Mouse (Mus musculus): ENCODE results near the gene Arl5b. TPM values are rescaled to one million over a fixed set of nuclear protein-coding genes. Genes with fewer than 3 reads are reported as not detected.
A peak's percentile ranks its signal among the peaks of the same experiment; 100 is the strongest.

The Arl5b gene
- polyA plus RNA-seq, 1 experiment from 2014 or later: 46.0 TPM

GRCm38 (mm10) chr2:15055741-15056151, 6.6 kb downstream of the Arl5b start:
- Histone ChIP-seq H3K9ac (replicated peaks; ENCODE audit: low read depth, low read length) (peak overlapping the region; percentile 98), H3K4me3 (ENCODE audit: low read depth, low read length) (peak overlapping the region; percentile 88), H3K4me1 (ENCODE audit: control insufficient read depth, insufficient read depth, low read length) (peaks cover 23% of the 10 kb centered on the region), H3K4me2 (ENCODE audit: low read depth, low read length) (peak overlapping the region; percentile 55), H3K36me3 (ENCODE audit: control insufficient read depth, insufficient read depth, low read length) (no peaks in the 10 kb centered on the region), H3K27ac (ENCODE audit: low read depth, low read length) (peak overlapping the region; percentile 96), H3K27me3 (ENCODE audit: control insufficient read depth, insufficient read depth, low read length) (no peaks in the 10 kb centered on the region), H3K9me3 (ENCODE audit: control insufficient read depth, low read length) (no peaks in the 10 kb centered on the region)
- WGBS: 0% methylated on average over 15 of the region's 15 CpGs
- no peak for ATAC-seq (ENCODE audit: low read depth)

DNA sequence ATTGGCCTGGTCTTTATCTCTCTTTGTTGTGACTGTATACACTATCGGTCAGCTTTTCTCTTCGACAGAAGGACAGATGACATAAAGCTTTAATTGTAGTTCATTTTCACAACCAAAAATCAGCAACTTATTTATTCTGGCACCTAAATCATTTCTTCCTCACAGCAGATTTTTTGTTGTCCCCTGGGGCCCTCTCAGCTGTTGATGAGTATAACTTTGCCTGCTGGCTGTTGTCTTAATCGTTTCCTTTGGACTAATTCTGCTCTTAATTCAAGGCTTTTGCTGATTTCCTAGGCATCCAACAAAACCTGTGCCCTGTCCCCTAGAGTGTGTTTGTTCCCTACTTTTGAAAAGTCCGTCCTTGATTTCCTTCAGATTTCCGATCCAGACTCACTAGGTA, 9.0 kb downstream of the Arl5b start:
- no peaks in the 10 kb centered on the region for H3K27me3 ChIP-seq (ENCODE audit: control insufficient read depth, insufficient read depth, low read length)
- H3K27ac ChIP-seq (ENCODE audit: low read depth, low read length): no peak overlapping the region
- H3K4me3 ChIP-seq (ENCODE audit: low read depth, low read length): no peak overlapping the region
- H3K9ac ChIP-seq (replicated peaks; ENCODE audit: low read depth, low read length): no peak overlapping the region
- no peak for ATAC-seq (ENCODE audit: low read depth)
- no peak overlapping the region for H3K4me2 ChIP-seq (ENCODE audit: low read depth, low read length)
- no peaks in the 10 kb centered on the region for H3K36me3 ChIP-seq (ENCODE audit: control insufficient read depth, insufficient read depth, low read length)
- 78% methylated on average over 5 of the region's 5 CpGs for WGBS
- H3K9me3 ChIP-seq (ENCODE audit: control insufficient read depth, low read length): no peaks in the 10 kb centered on the region
- peaks cover 23% of the 10 kb centered on the region for H3K4me1 ChIP-seq (ENCODE audit: control insufficient read depth, insufficient read depth, low read length)

- peaks cover 28% of the 10 kb centered on the region for H3K4me1 ChIP-seq (ENCODE audit: control insufficient read depth, insufficient read depth, low read length)
- H3K9me3 ChIP-seq (ENCODE audit: control insufficient read depth, low read length): no peaks in the 10 kb centered on the region
- 91% methylated on average over 3 of the region's 3 CpGs for WGBS
- H3K4me2 ChIP-seq (ENCODE audit: low read depth, low read length): no peak overlapping the region
- no peak overlapping the region for H3K9ac ChIP-seq (replicated peaks; ENCODE audit: low read depth, low read length)
- no peak overlapping the region for H3K4me3 ChIP-seq (ENCODE audit: low read depth, low read length)
- no peaks in the 10 kb centered on the region for H3K27me3 ChIP-seq (ENCODE audit: control insufficient read depth, insufficient read depth, low read length)
- H3K27ac ChIP-seq (ENCODE audit: low read depth, low read length): no peak overlapping the region
- ATAC-seq (ENCODE audit: low read depth): no peak
- H3K36me3 ChIP-seq (ENCODE audit: control insufficient read depth, insufficient read depth, low read length): no peaks in the 10 kb centered on the region
Measured at GRCm38 (mm10) chr2:15060856-15061255, 11.7 kb downstream of the Arl5b start.

DNA sequence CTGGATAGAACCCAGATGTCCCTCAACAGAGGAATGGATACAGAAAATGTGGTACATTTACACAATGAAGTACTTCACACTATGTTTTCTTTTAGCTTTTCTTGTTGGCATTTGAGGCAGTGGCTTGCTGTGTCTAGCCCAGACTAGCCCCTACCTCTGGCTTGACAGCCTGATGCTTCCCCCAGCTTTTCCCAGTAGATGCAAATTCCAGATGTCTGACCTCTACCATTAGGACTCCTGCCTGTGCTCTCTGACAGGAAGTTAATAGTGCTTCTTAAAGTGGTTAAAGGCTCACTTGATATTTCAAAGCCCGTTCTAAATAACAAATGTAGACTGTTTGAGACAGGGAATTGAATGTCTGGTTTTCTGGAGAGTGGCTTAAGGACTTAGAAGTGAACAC, 14.6 kb downstream of the Arl5b start:
- H3K36me3 ChIP-seq (ENCODE audit: control insufficient read depth, insufficient read depth, low read length): no peaks in the 10 kb centered on the region
- H3K9me3 ChIP-seq (ENCODE audit: control insufficient read depth, low read length): no peaks in the 10 kb centered on the region
- H3K4me2 ChIP-seq (ENCODE audit: low read depth, low read length): no peak overlapping the region
- peaks cover 10% of the 10 kb centered on the region for H3K4me1 ChIP-seq (ENCODE audit: control insufficient read depth, insufficient read depth, low read length)
- 72% methylated on average over 1 of the region's 1 CpGs for WGBS
- no peak for ATAC-seq (ENCODE audit: low read depth)
- no peak overlapping the region for H3K4me3 ChIP-seq (ENCODE audit: low read depth, low read length)
- no peak overlapping the region for H3K9ac ChIP-seq (replicated peaks; ENCODE audit: low read depth, low read length)
- no peak overlapping the region for H3K27ac ChIP-seq (ENCODE audit: low read depth, low read length)
- no peaks in the 10 kb centered on the region for H3K27me3 ChIP-seq (ENCODE audit: control insufficient read depth, insufficient read depth, low read length)

- WGBS: 65% methylated on average over 7 of the region's 7 CpGs
Measured at GRCm38 (mm10) chr2:15064380-15065269, 15.4 kb downstream of the Arl5b start.

DNA sequence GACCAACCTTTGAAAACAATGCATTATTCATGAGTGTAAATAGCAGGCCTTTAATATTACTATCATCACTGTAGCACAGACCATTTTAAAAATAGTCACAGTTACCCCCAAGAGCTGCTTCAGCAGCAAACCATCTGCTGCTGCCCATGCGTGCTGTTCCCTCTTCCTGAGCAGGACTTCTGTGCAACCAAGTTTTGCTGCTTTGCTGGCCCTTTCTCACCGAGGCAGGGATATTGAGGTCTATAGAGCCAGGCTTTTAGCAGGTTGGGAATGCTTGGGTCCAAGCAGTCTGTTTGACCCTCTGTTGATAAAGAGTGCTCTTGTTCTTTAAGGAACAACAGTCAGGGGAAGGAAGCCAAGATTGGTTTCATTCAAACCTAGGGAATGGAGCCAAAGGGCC, 16.3 kb downstream of the Arl5b start:
- ATAC-seq (ENCODE audit: low read depth): no peak
- no peaks in the 10 kb centered on the region for H3K27me3 ChIP-seq (ENCODE audit: control insufficient read depth, insufficient read depth, low read length)
- peaks cover 5% of the 10 kb centered on the region; the same call in 1 of the 2 replicates for H3K36me3 ChIP-seq (ENCODE audit: control insufficient read depth, insufficient read depth, low read length)
- no peak overlapping the region for H3K4me2 ChIP-seq (ENCODE audit: low read depth, low read length)
- H3K4me1 ChIP-seq (ENCODE audit: control insufficient read depth, insufficient read depth, low read length): peaks cover 8% of the 10 kb centered on the region
- no peak overlapping the region for H3K27ac ChIP-seq (ENCODE audit: low read depth, low read length)
- whole genome bisulfite sequencing: 68% methylated on average over 2 of the region's 2 CpGs
- H3K9me3 ChIP-seq (ENCODE audit: control insufficient read depth, low read length): no peaks in the 10 kb centered on the region
- no peak overlapping the region for H3K9ac ChIP-seq (replicated peaks; ENCODE audit: low read depth, low read length)
- no peak overlapping the region for H3K4me3 ChIP-seq (ENCODE audit: low read depth, low read length)

More at GRCm38 (mm10) chr2:15064380-15065269, 15.4 kb downstream of the Arl5b start:
- Histone ChIP-seq H3K4me2 (ENCODE audit: low read depth, low read length) (no peak overlapping the region), H3K4me1 (ENCODE audit: control insufficient read depth, insufficient read depth, low read length) (peaks cover 10% of the 10 kb centered on the region), H3K27ac (ENCODE audit: low read depth, low read length) (no peak overlapping the region), H3K36me3 (ENCODE audit: control insufficient read depth, insufficient read depth, low read length) (no peaks in the 10 kb centered on the region), H3K9me3 (ENCODE audit: control insufficient read depth, low read length) (no peaks in the 10 kb centered on the region), H3K4me3 (ENCODE audit: low read depth, low read length) (no peak overlapping the region), H3K9ac (replicated peaks; ENCODE audit: low read depth, low read length) (no peak overlapping the region), H3K27me3 (ENCODE audit: control insufficient read depth, insufficient read depth, low read length) (no peaks in the 10 kb centered on the region)
- ATAC-seq (ENCODE audit: low read depth): no peak

- ATAC-seq (ENCODE audit: low read depth): no peak
- H3K36me3 ChIP-seq (ENCODE audit: control insufficient read depth, insufficient read depth, low read length): peaks cover 9% of the 10 kb centered on the region; the same call in 1 of the 2 replicates
- no peak overlapping the region for H3K4me2 ChIP-seq (ENCODE audit: low read depth, low read length)
- H3K9ac ChIP-seq (replicated peaks; ENCODE audit: low read depth, low read length): no peak overlapping the region
- H3K4me1 ChIP-seq (ENCODE audit: control insufficient read depth, insufficient read depth, low read length): peaks cover 7% of the 10 kb centered on the region; the same call in 1 of the 2 replicates
- H3K9me3 ChIP-seq (ENCODE audit: control insufficient read depth, low read length): no peaks in the 10 kb centered on the region
- no peak overlapping the region for H3K27ac ChIP-seq (ENCODE audit: low read depth, low read length)
- WGBS: 84% methylated on average over 5 of the region's 5 CpGs
- H3K4me3 ChIP-seq (ENCODE audit: low read depth, low read length): no peak overlapping the region
- H3K27me3 ChIP-seq (ENCODE audit: control insufficient read depth, insufficient read depth, low read length): no peaks in the 10 kb centered on the region
Measured at GRCm38 (mm10) chr2:15067091-15067490, 17.9 kb downstream of the Arl5b start.

- ATAC-seq (ENCODE audit: low read depth): peak; percentile 17; the same call in 1 of the 2 replicates
- no peaks in the 10 kb centered on the region for H3K9me3 ChIP-seq (ENCODE audit: control insufficient read depth, low read length)
- 98% methylated on average over 2 of the region's 2 CpGs for WGBS
- H3K4me2 ChIP-seq (ENCODE audit: low read depth, low read length): no peak overlapping the region
- H3K27ac ChIP-seq (ENCODE audit: low read depth, low read length): no peak overlapping the region
- H3K36me3 ChIP-seq (ENCODE audit: control insufficient read depth, insufficient read depth, low read length): peaks cover 9% of the 10 kb centered on the region; the same call in 1 of the 2 replicates
- no peaks in the 10 kb centered on the region for H3K4me1 ChIP-seq (ENCODE audit: control insufficient read depth, insufficient read depth, low read length)
- no peak overlapping the region for H3K4me3 ChIP-seq (ENCODE audit: low read depth, low read length)
- H3K9ac ChIP-seq (replicated peaks; ENCODE audit: low read depth, low read length): no peak overlapping the region
- H3K27me3 ChIP-seq (ENCODE audit: control insufficient read depth, insufficient read depth, low read length): no peaks in the 10 kb centered on the region
Measured at GRCm38 (mm10) chr2:15083702-15084101, 34.5 kb downstream of the Arl5b start.

GRCm38 (mm10) chr2:15087308-15087707, 38.1 kb downstream of the Arl5b start:
- H3K27ac ChIP-seq (ENCODE audit: low read depth, low read length): no peak overlapping the region
- H3K36me3 ChIP-seq (ENCODE audit: control insufficient read depth, insufficient read depth, low read length): no peaks in the 10 kb centered on the region
- H3K4me1 ChIP-seq (ENCODE audit: control insufficient read depth, insufficient read depth, low read length): no peaks in the 10 kb centered on the region
- H3K9me3 ChIP-seq (ENCODE audit: control insufficient read depth, low read length): no peaks in the 10 kb centered on the region
- H3K9ac ChIP-seq (replicated peaks; ENCODE audit: low read depth, low read length): no peak overlapping the region
- H3K27me3 ChIP-seq (ENCODE audit: control insufficient read depth, insufficient read depth, low read length): no peaks in the 10 kb centered on the region
- no peak overlapping the region for H3K4me2 ChIP-seq (ENCODE audit: low read depth, low read length)
- no peak for ATAC-seq (ENCODE audit: low read depth)
- H3K4me3 ChIP-seq (ENCODE audit: low read depth, low read length): no peak overlapping the region
- 91% methylated on average over 1 of the region's 1 CpGs for WGBS

Measured in neural tube, embryonic 14.5 days (tissue).